Mouse (Mus musculus): Measurements from ENCODE around the gene Jaml. TPM values are rescaled to one million over a fixed set of nuclear protein-coding genes. Genes with fewer than 3 reads are reported as not detected.

Jaml gene
- polyA plus RNA-seq, 1 experiment from 2014 or later, result not detected

DNA sequence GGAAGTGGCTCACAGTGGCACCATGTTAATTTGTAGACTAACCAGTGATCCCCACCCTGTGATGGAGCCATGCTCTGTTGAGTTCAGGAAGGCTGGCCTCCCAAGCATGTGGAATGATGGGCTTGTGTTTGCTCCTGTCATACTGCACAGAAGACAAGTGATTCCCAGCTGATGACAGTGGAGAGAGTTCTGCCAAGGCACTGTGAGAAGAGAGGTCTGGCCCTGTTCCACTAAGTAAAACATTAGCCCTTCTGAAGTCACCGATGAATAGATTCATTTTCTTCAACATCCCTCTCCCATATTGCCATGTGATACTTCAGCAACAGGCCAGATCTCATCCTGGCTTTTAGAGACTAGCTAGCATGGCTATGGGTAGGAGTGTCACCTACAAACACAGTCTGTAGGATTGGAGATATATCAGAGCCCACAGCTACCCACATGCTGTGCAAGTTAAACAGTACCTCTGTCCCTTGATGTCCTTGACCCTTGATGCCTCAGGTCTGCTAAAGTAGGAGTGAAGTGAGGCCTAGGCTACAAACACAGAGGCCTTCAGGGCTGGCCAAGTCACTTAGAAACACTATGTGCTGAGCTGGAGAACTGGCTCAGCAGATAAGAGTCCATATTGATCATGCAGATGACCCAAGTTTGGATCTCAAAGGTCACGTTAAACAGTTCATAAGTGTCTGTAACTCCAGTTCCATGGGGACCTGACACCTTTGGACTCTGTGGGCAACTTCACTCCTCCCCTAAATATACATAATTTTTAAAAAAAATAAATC lies 26.8 kb downstream of the Jaml start:
- Histone ChIP-seq H3K4me1 (no peaks in the 10 kb centered on the region), H3K9ac (no peak overlapping the region), H3K9me3 (no peaks in the 10 kb centered on the region), H3K27ac (no peak overlapping the region), H3K27me3 (no peaks in the 10 kb centered on the region), H3K4me3 (no peak overlapping the region), H3K4me2 (no peak overlapping the region), H3K36me3 (no peaks in the 10 kb centered on the region)
- WGBS, result 83% methylated on average over 2 of the region's 2 CpGs
- no peak for ATAC-seq (ENCODE audit: insufficient number of reproducible peaks, insufficient read depth, low FRiP score, low TSS enrichment, low read depth)

DNA sequence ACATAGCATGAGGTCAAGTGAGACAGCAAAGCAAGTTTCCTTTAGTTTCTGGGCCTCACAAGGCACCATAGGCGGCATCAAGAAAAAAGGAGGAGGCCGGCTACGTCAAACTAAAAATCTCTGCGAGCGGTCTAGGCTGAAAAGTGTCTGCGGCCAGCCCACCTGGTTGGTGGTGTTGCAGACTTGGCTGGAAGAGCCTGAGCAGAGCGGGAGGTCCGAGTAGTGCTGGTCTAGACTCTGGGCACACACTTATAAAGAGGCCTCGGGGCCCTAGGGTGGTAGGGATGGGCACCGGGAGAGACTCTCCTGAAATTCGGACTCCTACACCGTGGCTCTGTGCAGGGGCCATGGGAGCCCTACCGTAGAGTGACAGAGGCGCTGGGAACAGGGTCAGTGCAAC lies 36.7 kb downstream of the Jaml start:
- 2% methylated on average over 14 of the region's 14 CpGs for WGBS
- H3K4me1 ChIP-seq, result peaks cover 22% of the 10 kb centered on the region
- H3K27ac ChIP-seq, result peak overlapping the region; percentile 17; the same call in 1 of the 2 replicates
- H3K36me3 ChIP-seq, result no peaks in the 10 kb centered on the region
- H3K27me3 ChIP-seq, result no peaks in the 10 kb centered on the region
- H3K4me3 ChIP-seq, result peak overlapping the region; percentile 49
- ATAC-seq (ENCODE audit: insufficient number of reproducible peaks, insufficient read depth, low FRiP score, low TSS enrichment, low read depth), result peak; percentile 71
- no peaks in the 10 kb centered on the region for H3K9me3 ChIP-seq
- H3K4me2 ChIP-seq, result peak overlapping the region; percentile 71
- peak overlapping the region; percentile 67 for H3K9ac ChIP-seq

- Histone ChIP-seq H3K27ac (no peak overlapping the region), H3K4me2 (no peak overlapping the region), H3K4me1 (peaks cover 29% of the 10 kb centered on the region), H3K27me3 (no peaks in the 10 kb centered on the region), H3K9me3 (no peaks in the 10 kb centered on the region), H3K36me3 (no peaks in the 10 kb centered on the region), H3K9ac (no peak overlapping the region), H3K4me3 (no peak overlapping the region)
- no peak for ATAC-seq (ENCODE audit: insufficient number of reproducible peaks, insufficient read depth, low FRiP score, low TSS enrichment, low read depth)
- 66% methylated on average over 9 of the region's 9 CpGs for WGBS
Observed at GRCm38 (mm10) chr9:45116819-45117218, 37.8 kb downstream of the Jaml start.

- Histone ChIP-seq H3K4me1 (peaks cover 36% of the 10 kb centered on the region), H3K4me2 (peak within 1 kb of the TSS; percentile 71), H3K9me3 (no peaks in the 10 kb centered on the region), H3K27me3 (no peaks in the 10 kb centered on the region), H3K9ac (peak within 1 kb of the TSS; percentile 85), H3K4me3 (peak within 1 kb of the TSS; percentile 69), H3K36me3 (no peaks in the 10 kb centered on the region), H3K27ac (peak within 1 kb of the TSS; percentile 86)
- ATAC-seq (ENCODE audit: insufficient number of reproducible peaks, insufficient read depth, low FRiP score, low TSS enrichment, low read depth), result no peak
- under 1% methylated on average over 13 of the region's 13 CpGs for WGBS
Observed at GRCm38 (mm10) chr9:45117741-45118431, 38.9 kb downstream of the Jaml start, which contains the start of gene Scn2b. Scn2b (plus strand) TSS chr9:45117782.

GRCm38 (mm10) chr9:45118552-45118951 lies 39.6 kb downstream of the Jaml start:
- no peak overlapping the region for H3K27ac ChIP-seq
- H3K27me3 ChIP-seq, result no peaks in the 10 kb centered on the region
- 24% methylated on average over 10 of the region's 10 CpGs for WGBS
- ATAC-seq (ENCODE audit: insufficient number of reproducible peaks, insufficient read depth, low FRiP score, low TSS enrichment, low read depth), result no peak
- peak overlapping the region; percentile 85 for H3K9ac ChIP-seq
- H3K4me3 ChIP-seq, result peak overlapping the region; percentile 69
- H3K4me2 ChIP-seq, result peak overlapping the region; percentile 71
- H3K36me3 ChIP-seq, result no peaks in the 10 kb centered on the region
- peaks cover 36% of the 10 kb centered on the region for H3K4me1 ChIP-seq
- no peaks in the 10 kb centered on the region for H3K9me3 ChIP-seq

DNA sequence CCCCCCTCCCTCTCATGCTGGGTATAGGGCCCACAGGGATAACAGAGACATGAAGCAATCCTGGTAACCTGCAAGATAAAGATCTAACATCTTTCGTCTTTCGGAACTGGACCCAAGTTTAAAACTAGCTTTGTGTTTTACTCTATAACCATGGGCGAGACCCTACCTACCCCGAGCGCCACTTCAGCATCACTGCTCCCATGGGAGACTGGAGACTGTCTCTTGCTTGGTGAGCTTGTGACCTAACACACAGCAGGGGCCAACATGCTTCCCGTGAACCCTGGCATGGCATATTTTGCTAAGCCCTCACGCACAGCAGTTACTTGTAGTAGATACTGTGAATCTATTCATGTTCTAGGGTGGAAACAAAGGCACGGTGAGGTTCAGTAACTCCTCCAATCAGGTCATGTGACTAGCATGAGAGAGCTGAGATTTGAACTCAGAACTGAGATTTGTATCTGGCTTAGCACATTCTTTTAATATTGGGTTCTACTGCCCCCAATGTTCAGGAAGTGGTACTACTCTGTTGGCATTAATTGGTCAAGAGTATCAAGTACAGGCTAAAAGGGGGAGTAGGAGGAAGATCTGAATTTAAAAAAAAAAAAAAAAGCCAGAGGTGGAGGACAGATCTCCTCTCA lies 40.5 kb downstream of the Jaml start:
- no peak overlapping the region for H3K9ac ChIP-seq
- H3K4me3 ChIP-seq, result peak overlapping the region; percentile 69; the same call in 1 of the 2 replicates
- H3K4me1 ChIP-seq, result peaks cover 36% of the 10 kb centered on the region
- H3K27ac ChIP-seq, result no peak overlapping the region
- H3K9me3 ChIP-seq, result no peaks in the 10 kb centered on the region
- 91% methylated on average over 8 of the region's 8 CpGs for WGBS
- peak overlapping the region; percentile 71 for H3K4me2 ChIP-seq
- H3K27me3 ChIP-seq, result no peaks in the 10 kb centered on the region
- no peaks in the 10 kb centered on the region for H3K36me3 ChIP-seq
- no peak for ATAC-seq (ENCODE audit: insufficient number of reproducible peaks, insufficient read depth, low FRiP score, low TSS enrichment, low read depth)

DNA sequence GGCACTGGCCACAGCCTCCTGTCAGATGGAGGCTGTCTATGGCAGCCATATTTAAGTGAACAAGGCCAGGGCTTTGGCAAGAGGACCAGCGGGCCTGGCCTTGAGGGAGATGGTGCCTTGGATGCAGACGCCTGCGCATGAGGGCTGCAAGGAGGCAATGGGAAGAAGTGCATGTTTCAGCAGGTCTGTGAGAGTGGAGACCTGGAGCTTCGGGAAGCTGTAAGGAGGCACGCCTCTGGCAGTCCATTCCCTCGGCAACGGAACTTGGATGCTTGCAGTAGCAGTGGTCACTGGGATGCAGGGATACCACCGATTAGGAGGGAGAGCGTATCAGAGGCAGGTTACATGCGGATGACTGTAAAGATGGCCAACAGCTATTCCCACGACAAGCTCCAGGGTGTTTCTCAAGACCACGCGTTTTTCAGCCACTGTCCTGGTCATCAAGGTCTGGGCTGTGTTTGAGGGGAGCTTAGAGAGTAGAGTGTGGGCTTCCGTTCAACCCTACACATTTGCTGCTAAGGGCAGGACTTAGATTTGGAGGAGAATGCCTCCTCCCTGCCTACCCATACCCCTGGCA lies 41.1 kb downstream of the Jaml start:
- ATAC-seq (ENCODE audit: insufficient number of reproducible peaks, insufficient read depth, low FRiP score, low TSS enrichment, low read depth), result no peak
- WGBS, result 86% methylated on average over 14 of the region's 14 CpGs
- no peaks in the 10 kb centered on the region for H3K9me3 ChIP-seq
- H3K27me3 ChIP-seq, result no peaks in the 10 kb centered on the region
- H3K9ac ChIP-seq, result no peak overlapping the region
- no peaks in the 10 kb centered on the region for H3K36me3 ChIP-seq
- H3K4me1 ChIP-seq, result peaks cover 36% of the 10 kb centered on the region
- no peak overlapping the region for H3K4me3 ChIP-seq
- H3K4me2 ChIP-seq, result no peak overlapping the region
- no peak overlapping the region for H3K27ac ChIP-seq

GRCm38 (mm10) chr9:45120567-45120966 lies 41.6 kb downstream of the Jaml start:
- H3K4me2 ChIP-seq, result no peak overlapping the region
- peaks cover 4% of the 10 kb centered on the region; the same call in 1 of the 2 replicates for H3K36me3 ChIP-seq
- peaks cover 33% of the 10 kb centered on the region for H3K4me1 ChIP-seq
- H3K9ac ChIP-seq, result no peak overlapping the region
- H3K4me3 ChIP-seq, result no peak overlapping the region
- no peaks in the 10 kb centered on the region for H3K27me3 ChIP-seq
- ATAC-seq (ENCODE audit: insufficient number of reproducible peaks, insufficient read depth, low FRiP score, low TSS enrichment, low read depth), result no peak
- no peak overlapping the region for H3K27ac ChIP-seq
- H3K9me3 ChIP-seq, result no peaks in the 10 kb centered on the region
- 84% methylated on average over 6 of the region's 6 CpGs for WGBS

DNA sequence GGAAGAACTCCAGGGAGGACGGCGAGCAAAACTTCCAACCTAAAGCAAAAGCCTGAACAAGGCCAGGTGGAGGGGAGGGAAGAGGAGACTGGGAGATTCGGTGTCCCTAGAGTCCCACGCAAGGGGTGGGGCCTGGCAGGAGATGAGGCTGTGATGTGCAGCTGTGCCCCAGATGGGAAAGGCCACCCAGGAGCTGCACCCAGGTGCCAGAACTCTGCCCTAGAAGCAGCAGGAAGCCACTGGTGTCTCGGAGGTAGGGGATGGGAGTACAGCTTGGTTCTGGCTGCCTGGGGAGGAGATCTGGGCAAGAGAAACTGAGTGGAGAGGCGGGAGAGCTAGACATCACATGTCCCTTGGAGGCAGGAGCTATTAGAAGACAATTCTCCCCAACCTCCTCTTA lies 42.0 kb downstream of the Jaml start:
- H3K9ac ChIP-seq, result no peak overlapping the region
- no peaks in the 10 kb centered on the region for H3K27me3 ChIP-seq
- no peaks in the 10 kb centered on the region for H3K9me3 ChIP-seq
- WGBS, result 51% methylated on average over 6 of the region's 6 CpGs
- H3K4me2 ChIP-seq, result no peak overlapping the region
- ATAC-seq (ENCODE audit: insufficient number of reproducible peaks, insufficient read depth, low FRiP score, low TSS enrichment, low read depth), result no peak
- H3K27ac ChIP-seq, result no peak overlapping the region
- peaks cover 8% of the 10 kb centered on the region for H3K36me3 ChIP-seq
- no peak overlapping the region for H3K4me3 ChIP-seq
- peaks cover 31% of the 10 kb centered on the region for H3K4me1 ChIP-seq

GRCm38 (mm10) chr9:45121769-45122168 lies 42.8 kb downstream of the Jaml start:
- Histone ChIP-seq H3K27me3 (no peaks in the 10 kb centered on the region), H3K9me3 (no peaks in the 10 kb centered on the region), H3K36me3 (peaks cover 11% of the 10 kb centered on the region), H3K4me2 (peak overlapping the region; percentile 54), H3K4me3 (peak overlapping the region; percentile 20), H3K27ac (no peak overlapping the region), H3K4me1 (peaks cover 27% of the 10 kb centered on the region), H3K9ac (0 out of 2 replicates have a peak overlapping the region, but pooled peaks have one; percentile 16)
- 4% methylated on average over 10 of the region's 10 CpGs for WGBS
- ATAC-seq (ENCODE audit: insufficient number of reproducible peaks, insufficient read depth, low FRiP score, low TSS enrichment, low read depth), result no peak; the same call in 1 of the 2 replicates

- no peak for ATAC-seq (ENCODE audit: insufficient number of reproducible peaks, insufficient read depth, low FRiP score, low TSS enrichment, low read depth)
- peaks cover 11% of the 10 kb centered on the region for H3K36me3 ChIP-seq
- WGBS, result 20% methylated on average over 9 of the region's 9 CpGs
- peak overlapping the region; percentile 54 for H3K4me2 ChIP-seq
- H3K4me3 ChIP-seq, result peak overlapping the region; percentile 20
- H3K9me3 ChIP-seq, result no peaks in the 10 kb centered on the region
- peaks cover 27% of the 10 kb centered on the region for H3K4me1 ChIP-seq
- peak overlapping the region; percentile 36; the same call in 1 of the 2 replicates for H3K9ac ChIP-seq
- no peaks in the 10 kb centered on the region for H3K27me3 ChIP-seq
- no peak overlapping the region for H3K27ac ChIP-seq
Observed at GRCm38 (mm10) chr9:45122209-45122761, 43.3 kb downstream of the Jaml start.

Data from embryonic facial prominence, embryonic 13.5 days (tissue).